Mouse (Mus musculus) cortical plate, adult 2 months (tissue): ENCODE measurements around the gene Gdi1. TPM values are rescaled to one million over a fixed set of nuclear protein-coding genes. Genes with fewer than 3 reads are reported as not detected.
"Not testable (repeated sequence)": the region's sequence is repeated elsewhere in the genome, so short reads cannot be mapped to it uniquely, and the experiment has no call there.

Experiments used
- H3K27ac ChIP-seq: fragments of 200-500 bp; 2 replicates; pipeline ENCODE4 v1.5.1; 2012; ENCODE audit warnings: low read length, control low read depth, inconsistent platforms; ENCODE audit not compliant: insufficient read depth
- H3K4me1 ChIP-seq: fragments of 200-500 bp; 2 replicates; pipeline ENCODE4 v1.6.1; 2011; ENCODE audit warnings: low read length; ENCODE audit not compliant: control insufficient read depth, insufficient read depth
- H3K4me3 ChIP-seq: fragments of 200-500 bp; 2 replicates; pipeline ENCODE4 v1.5.1; 2011; ENCODE audit warnings: mild to moderate bottlenecking, low read length, control low read depth; ENCODE audit not compliant: insufficient read depth
- CTCF ChIP-seq: fragments of 200-500 bp; IDR thresholded peaks from 2 replicates; pipeline ENCODE4 v1.5.1; 2011; ENCODE audit warnings: mild to moderate bottlenecking, control low read depth, low read length; ENCODE audit not compliant: insufficient read depth; ENCODE audit errors: extremely low read depth
- POLR2A ChIP-seq: fragments of 200-500 bp; IDR thresholded peaks from 2 replicates; pipeline ENCODE4 v1.6.1; 2011; ENCODE audit warnings: mild to moderate bottlenecking, low read length, control low read depth; ENCODE audit not compliant: insufficient read depth; ENCODE audit errors: extremely low read depth
- polyA plus RNA-seq: library from polyadenylated mRNA; depleted of rRNA; stranded (reverse); fragments of >200 nt; gene quantifications from 2 replicates; pipeline ENCODE4 v1.2.3, GENCODE M21; 2012; rRNA removed

The Gdi1 gene
- polyA plus RNA-seq, 1 experiment: 862 TPM

GRCm38 (mm10) chrX:74328725-74329161, 23.9 kb downstream of the Gdi1 start, which contains the start of gene Plxna3:
Plxna3 (plus strand) TSS chrX:74329066.
- TF ChIP-seq CTCF (no peak), POLR2A (0 out of 2 replicates have a peak, but pooled peaks have one; percentile 17)
- Histone ChIP-seq H3K4me3 (peak within 1 kb of the TSS; percentile 43), H3K27ac (no peak within 1 kb of the TSS), H3K4me1 (no peaks in the 10 kb centered on the region)

GRCm38 (mm10) chrX:74329215-74329671, 24.4 kb downstream of the Gdi1 start:
- Histone ChIP-seq H3K27ac (no peak overlapping the region), H3K4me1 (no peaks in the 10 kb centered on the region)
- TF ChIP-seq CTCF: no peak
- TF ChIP-seq POLR2A: no peak

GRCm38 (mm10) chrX:74330166-74330930, 25.6 kb downstream of the Gdi1 start:
- Histone ChIP-seq H3K4me1 (no peaks in the 10 kb centered on the region), H3K27ac (no peak overlapping the region), H3K4me3 (no peak overlapping the region; the same call in 1 of the 2 replicates)
- TF ChIP-seq POLR2A: no peak
- no peak for TF ChIP-seq CTCF

More at GRCm38 (mm10) chrX:74329215-74329671, 24.4 kb downstream of the Gdi1 start:
- peak overlapping the region; percentile 43 for H3K4me3 ChIP-seq

- H3K4me1 ChIP-seq: no peaks in the 10 kb centered on the region; the same call in 1 of the 2 replicates
- H3K4me3 ChIP-seq: peak overlapping the region; percentile 45
- no peak overlapping the region for H3K27ac ChIP-seq
- TF ChIP-seq CTCF (no peak), POLR2A (no peak)
Measured at GRCm38 (mm10) chrX:74352645-74353466, 48.1 kb downstream of the Gdi1 start.

GRCm38 (mm10) chrX:74353467-74353770, 48.6 kb downstream of the Gdi1 start, which contains the start of gene Lage3:
Lage3 (minus strand) TSS chrX:74353618.
- Histone ChIP-seq H3K27ac (no peak within 1 kb of the TSS), H3K4me1 (no peaks in the 10 kb centered on the region; the same call in 1 of the 2 replicates)
- no peak for TF ChIP-seq CTCF
- peak; percentile 84 for TF ChIP-seq POLR2A

GRCm38 (mm10) chrX:74357069-74357468, 52.3 kb downstream of the Gdi1 start:
- H3K27ac ChIP-seq, H3K4me1 ChIP-seq, H3K4me3 ChIP-seq: not testable (repeated sequence)

More at GRCm38 (mm10) chrX:74353467-74353770, 48.6 kb downstream of the Gdi1 start, which contains the start of gene Lage3:
- H3K4me3 ChIP-seq: peak within 1 kb of the TSS; percentile 45

GRCm38 (mm10) chrX:74359171-74359570, 54.4 kb downstream of the Gdi1 start:
- Histone ChIP-seq H3K4me1 (no peaks in the 10 kb centered on the region), H3K4me3 (no peak overlapping the region), H3K27ac (no peak overlapping the region)
- no peak for TF ChIP-seq CTCF
- TF ChIP-seq POLR2A: no peak

Other genes starting within 250 kb of the Gdi1 start
- gene Opn1mw, start 177.5 kb upstream of the Gdi1 start, polyA plus RNA-seq: 0.34 and 0.38 TPM in 2 replicates
- 28.6 and 29.4 TPM in 2 replicates for gene Mecp2, start 169.6 kb upstream of the Gdi1 start, polyA plus RNA-seq
- not detected in 2 replicates for gene Tex28, start 137.2 kb upstream of the Gdi1 start, polyA plus RNA-seq
- gene Tktl1, start 127.7 kb upstream of the Gdi1 start, polyA plus RNA-seq: 0.04 and 0.09 TPM in 2 replicates
- gene Flna, start 55.2 kb upstream of the Gdi1 start, polyA plus RNA-seq: 157 and 175 TPM in 2 replicates
- gene Emd, start 50.3 kb upstream of the Gdi1 start, polyA plus RNA-seq: 41.9 and 43.6 TPM in 2 replicates
- 770 and 800 TPM in 2 replicates for gene Rpl10, start 34.2 kb upstream of the Gdi1 start, polyA plus RNA-seq
- 83.0 and 101 TPM in 2 replicates for gene Taz, start 23.1 kb upstream of the Gdi1 start, polyA plus RNA-seq
- gene Dnase1l1, start 22.7 kb upstream of the Gdi1 start, polyA plus RNA-seq: 5.3 TPM in 2 replicates
- gene Atp6ap1, start 7.9 kb upstream of the Gdi1 start, polyA plus RNA-seq: 477 and 483 TPM in 2 replicates
- gene Fam50a, start 8.0 kb downstream of the Gdi1 start, polyA plus RNA-seq: 41.0 and 51.5 TPM in 2 replicates
- 39.9 and 44.7 TPM in 2 replicates for gene Plxna3, start 24.1 kb downstream of the Gdi1 start, polyA plus RNA-seq
- gene Lage3, start 48.6 kb downstream of the Gdi1 start, polyA plus RNA-seq: 51.6 and 54.4 TPM in 2 replicates
- 82.9 and 83.8 TPM in 2 replicates for gene Ubl4a, start 68.2 kb downstream of the Gdi1 start, polyA plus RNA-seq
- 4.2 and 5.2 TPM in 2 replicates for gene Slc10a3, start 68.4 kb downstream of the Gdi1 start, polyA plus RNA-seq
- 31.6 TPM in 2 replicates for gene Fam3a, start 88.3 kb downstream of the Gdi1 start, polyA plus RNA-seq
- 21.3 and 22.1 TPM in 2 replicates for gene Ikbkg, start 88.3 kb downstream of the Gdi1 start, polyA plus RNA-seq
- gene G6pdx, start 124.2 kb downstream of the Gdi1 start, polyA plus RNA-seq: 27.4 and 31.2 TPM in 2 replicates
- gene Gm6880, start 176.4 kb downstream of the Gdi1 start, polyA plus RNA-seq: not detected in 2 replicates